Mouse (Mus musculus) gastrocnemius, postnatal 25 days (tissue): ENCODE data around the gene Tmem95. TPM values are rescaled to one million over a fixed set of nuclear protein-coding genes. Genes with fewer than 3 reads are reported as not detected.

ENCODE experiments used
- DNase-seq: peaks from one replicate; pipeline ENCODE4 v3.0.0; 2022
- total RNA-seq, 2 experiments: library from RNA; stranded (reverse); gene quantifications; 1 replicate in 1 of 2; 2 replicates in 1 of 2; pipeline ENCODE4 v1.2.3; 2021

Tmem95 gene
- total RNA-seq, 2 experiments from 2014 or later = not detected

- DNase-seq = no peak
Observed at GRCm38 (mm10) chr11:69910781-69911560, 33.2 kb upstream of the Tmem95 start.

DNA sequence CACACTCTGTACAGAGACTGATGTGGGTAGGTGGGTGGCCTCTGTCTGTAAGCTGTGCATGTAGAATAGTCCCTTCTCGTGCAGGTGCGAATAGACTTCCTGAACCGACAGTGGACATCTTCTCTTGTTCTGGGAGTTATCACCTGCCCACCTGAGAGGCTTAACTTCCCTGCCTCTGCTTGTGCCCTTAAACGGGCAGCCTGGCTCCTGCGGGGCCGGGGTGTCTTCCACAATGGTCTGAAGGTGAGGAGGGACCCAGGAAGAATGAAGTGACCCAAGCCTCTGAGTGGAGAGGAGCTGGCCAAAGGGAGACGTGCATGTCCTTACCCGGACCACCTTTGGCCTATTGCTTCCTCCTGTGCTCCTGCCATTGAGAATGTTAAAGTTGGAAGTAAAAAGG is 32.4 kb upstream of the Tmem95 start:
- no peak for DNase-seq

DNA sequence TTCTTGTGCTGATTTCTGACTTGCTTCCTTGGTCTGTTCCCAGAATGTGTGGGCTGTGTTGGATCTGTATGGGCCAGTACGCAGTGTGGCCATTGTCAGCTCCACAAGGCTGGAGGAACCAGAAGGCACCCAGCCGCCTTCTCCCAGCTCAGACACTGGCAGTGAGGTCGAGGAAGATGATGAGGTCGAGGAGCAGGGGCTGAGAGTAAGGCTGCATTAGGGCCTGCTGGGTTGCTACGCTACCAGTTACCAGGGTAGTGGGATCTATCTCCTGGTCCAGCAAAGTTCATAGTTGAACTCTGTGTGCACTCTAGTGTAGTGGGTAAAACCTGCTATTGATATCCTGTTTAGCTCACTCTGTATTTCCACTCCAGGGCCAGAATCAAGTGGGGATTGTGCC is 31.4 kb upstream of the Tmem95 start:
- no peak for DNase-seq

- DNase-seq = no peak
Observed at GRCm38 (mm10) chr11:69908645-69909044, 30.8 kb upstream of the Tmem95 start.

- DNase-seq = no peak
Observed at GRCm38 (mm10) chr11:69904311-69904710, 26.5 kb upstream of the Tmem95 start.

DNA sequence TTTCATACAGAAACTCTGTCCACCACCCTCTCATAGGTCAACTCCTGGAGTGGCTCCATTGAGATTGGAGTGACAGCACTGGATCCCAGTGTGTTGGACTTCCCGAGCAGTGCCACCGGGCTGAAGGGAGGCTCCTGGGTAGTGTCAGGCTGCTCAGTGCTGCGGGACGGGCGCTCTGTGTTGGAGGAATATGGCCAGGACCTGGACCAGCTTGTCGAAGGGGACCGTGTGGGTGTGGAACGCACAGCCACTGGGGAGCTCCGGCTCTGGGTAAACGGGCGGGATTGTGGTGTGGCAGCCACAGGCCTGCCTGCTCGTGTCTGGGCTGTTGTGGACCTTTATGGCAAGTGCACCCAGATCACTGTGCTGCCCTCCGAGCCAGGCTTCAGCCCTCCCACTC is 25.2 kb upstream of the Tmem95 start:
- no peak for DNase-seq

- no peak for DNase-seq
Observed at GRCm38 (mm10) chr11:69901993-69902392, 24.2 kb upstream of the Tmem95 start.

GRCm38 (mm10) chr11:69901406-69901846 is 23.6 kb upstream of the Tmem95 start:
- peak; percentile 98 for DNase-seq

GRCm38 (mm10) chr11:69900471-69901405 is 22.9 kb upstream of the Tmem95 start, which contains the start of the genes 2810408A11Rik and Neurl4:
Gene 2810408A11Rik, minus strand, starts transcription at chr11:69900987.
Gene Neurl4, plus strand, starts transcription at chr11:69901072.
- DNase-seq = peak; percentile 88

DNA sequence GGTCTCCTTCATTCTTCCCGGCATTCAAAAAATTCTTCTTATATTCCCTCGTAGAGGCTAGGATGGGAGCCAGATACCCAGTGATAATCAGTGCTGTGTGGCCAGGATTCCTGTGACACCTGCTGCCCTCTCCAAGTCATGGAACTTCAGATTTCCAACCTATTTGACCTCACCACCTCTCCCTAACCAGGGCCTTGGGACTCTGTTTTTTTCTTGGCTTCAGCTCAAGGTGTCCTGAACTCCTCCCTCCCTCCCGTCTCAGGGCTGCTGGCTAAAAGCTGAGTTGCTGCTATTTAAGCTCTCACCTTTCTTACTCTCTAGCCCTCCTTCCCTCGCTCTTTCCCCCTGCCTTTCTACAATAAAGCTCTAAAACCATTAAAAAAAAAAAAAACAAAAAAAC is 22.1 kb upstream of the Tmem95 start:
- no peak for DNase-seq

GRCm38 (mm10) chr11:69895291-69895690 is 17.5 kb upstream of the Tmem95 start, which contains the start of gene Acap1:
Gene Acap1, minus strand, starts transcription at chr11:69895539.
- DNase-seq = no peak

DNA sequence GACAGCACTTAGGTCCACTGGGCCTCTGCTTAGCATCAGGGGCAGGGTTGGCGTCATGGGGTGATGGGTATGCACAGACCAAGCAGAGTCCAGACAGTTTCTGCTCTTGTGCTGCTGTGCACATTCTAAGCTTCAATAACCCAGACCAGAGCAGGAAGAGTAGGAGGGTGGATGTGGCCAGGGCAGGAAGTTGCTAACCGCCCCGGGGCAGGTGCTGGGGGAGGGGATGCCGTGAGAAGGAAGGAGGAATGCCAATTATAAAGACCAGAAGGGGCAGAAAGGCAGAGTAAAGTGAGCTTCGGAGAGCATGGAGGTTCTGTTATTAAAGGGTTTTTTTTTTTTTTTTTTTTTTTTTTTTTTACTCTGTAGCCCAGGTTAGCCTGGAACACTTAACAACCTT is 16.9 kb upstream of the Tmem95 start:
- DNase-seq = no peak

DNA sequence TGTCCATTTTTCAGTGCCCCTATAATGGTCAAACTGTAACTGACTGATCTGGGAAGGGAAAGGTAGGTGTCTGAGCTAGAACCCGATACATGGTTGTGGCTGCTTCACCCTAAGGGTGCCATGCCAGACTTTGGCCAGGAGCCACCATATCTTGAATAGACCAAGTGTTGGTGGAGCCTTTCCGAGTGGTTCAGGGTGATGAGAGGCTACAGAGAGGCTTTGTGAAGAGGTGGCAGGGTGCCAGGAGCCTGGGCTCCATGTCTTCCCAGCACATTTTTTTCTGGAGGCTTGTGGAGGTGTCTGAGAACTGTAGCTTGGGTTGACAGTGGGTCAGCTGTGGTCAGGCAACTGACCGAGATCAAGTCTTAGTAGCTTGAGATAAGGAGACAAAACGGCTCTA is 13.7 kb upstream of the Tmem95 start:
- no peak for DNase-seq

- DNase-seq = no peak
Observed at GRCm38 (mm10) chr11:69886907-69887635, 9.3 kb upstream of the Tmem95 start.

GRCm38 (mm10) chr11:69884663-69885062 is 6.8 kb upstream of the Tmem95 start:
- no peak for DNase-seq

DNA sequence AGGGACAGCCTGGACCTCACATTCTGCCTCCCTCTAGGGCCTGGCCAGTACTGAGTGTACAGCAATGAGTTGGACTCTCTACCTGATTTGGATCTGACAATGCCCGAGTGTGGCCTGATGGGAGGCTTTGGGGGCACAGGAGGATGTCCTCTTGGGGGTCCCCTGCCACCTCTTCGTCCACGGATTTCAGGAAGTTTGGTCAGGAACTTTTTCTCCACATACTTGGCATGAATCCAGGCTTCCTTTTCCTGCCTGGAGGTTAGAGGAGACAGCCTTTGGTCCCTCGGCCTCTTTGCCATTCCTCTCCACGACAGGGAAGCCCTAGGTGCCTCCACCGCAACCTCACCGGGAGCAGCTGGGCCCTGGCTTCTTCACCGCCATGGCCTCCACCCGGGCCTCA is 6.4 kb upstream of the Tmem95 start:
- no peak for DNase-seq

DNA sequence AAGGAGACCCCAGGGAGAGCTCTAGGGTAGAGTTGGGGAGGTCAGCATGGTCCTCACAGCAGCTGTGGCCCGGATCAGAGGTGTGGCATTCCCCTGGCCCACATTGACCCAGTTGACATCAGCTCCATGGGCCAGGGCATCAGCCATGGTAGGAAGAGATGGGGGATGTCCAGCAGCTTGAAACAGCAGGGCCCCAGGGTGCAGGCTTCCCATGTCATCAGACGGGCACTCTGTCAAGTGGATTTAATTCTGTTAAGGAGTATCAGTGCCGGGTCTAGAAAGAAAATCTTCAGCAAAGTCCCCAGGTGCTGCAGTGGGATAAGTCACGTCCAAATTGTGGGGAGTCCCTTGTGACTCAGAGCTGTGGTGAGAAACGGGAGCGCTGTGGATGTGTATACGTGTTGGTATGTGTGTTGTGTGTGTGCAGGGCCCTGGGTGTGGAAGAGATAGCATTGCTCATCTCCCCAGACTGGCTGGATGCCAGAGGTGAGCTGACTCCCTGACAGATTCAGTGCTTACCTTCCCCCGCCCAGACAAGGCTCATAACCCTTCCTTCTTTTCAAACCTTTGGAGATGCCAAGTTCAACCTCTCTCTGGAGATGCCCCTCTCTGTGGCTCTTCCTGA is 5.8 kb upstream of the Tmem95 start:
- no peak for DNase-seq

DNA sequence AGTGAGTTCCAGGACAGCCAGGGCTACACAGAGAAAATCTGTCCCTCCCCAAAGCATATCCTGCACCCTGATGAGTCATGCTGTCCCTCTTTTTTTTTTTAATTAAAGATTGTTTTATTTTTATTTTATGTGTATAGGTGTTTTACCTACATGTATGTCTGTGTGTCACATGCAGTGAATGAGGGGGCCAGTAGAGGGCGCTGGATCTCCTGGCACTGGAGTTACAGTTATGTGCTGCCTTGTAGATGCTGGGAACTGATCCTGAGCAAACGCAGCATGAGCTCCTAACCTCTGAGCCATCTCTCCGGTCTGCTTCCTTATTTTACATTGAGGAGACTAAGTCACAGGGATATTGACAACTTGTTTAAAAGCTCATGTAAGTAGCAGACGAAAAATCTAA is 5.2 kb upstream of the Tmem95 start:
- no peak for DNase-seq

- DNase-seq = no peak
Observed at GRCm38 (mm10) chr11:69881787-69882670, 4.2 kb upstream of the Tmem95 start.

GRCm38 (mm10) chr11:69880853-69881603 is 3.2 kb upstream of the Tmem95 start, which contains the start of gene Kctd11:
Gene Kctd11, minus strand, starts transcription at chr11:69881406.
- peak; percentile 95 for DNase-seq
